Mouse (Mus musculus) embryonic facial prominence, embryonic 12.5 days (tissue): ENCODE results near the gene Casp8. TPM values are rescaled to one million over a fixed set of nuclear protein-coding genes. Genes with fewer than 3 reads are reported as not detected.

Experiments used
- ATAC-seq: fragments of 200-750 bp; cut with Nextera tagmentation; 2 replicates; pipeline ENCODE4 v1.8.0; 2017; ENCODE audit not compliant: insufficient number of reproducible peaks, insufficient read depth, low FRiP score, low TSS enrichment
- H3K27ac ChIP-seq: fragments of 300-500 bp; sonication (generic); 2 replicates; pipeline ENCODE4 v1.5.1; 2016; ENCODE audit warnings: mild to moderate bottlenecking
- H3K27me3 ChIP-seq: fragments of 300-500 bp; sonication (generic); 2 replicates; pipeline ENCODE4 v1.6.1; 2016; ENCODE audit warnings: mild to moderate bottlenecking, moderate library complexity
- H3K36me3 ChIP-seq: fragments of 300-500 bp; sonication (generic); 2 replicates; pipeline ENCODE4 v1.6.1; 2016; ENCODE audit warnings: mild to moderate bottlenecking
- H3K4me1 ChIP-seq: fragments of 300-500 bp; sonication (generic); 2 replicates; pipeline ENCODE4 v1.6.1; 2016
- H3K4me2 ChIP-seq: fragments of 300-500 bp; sonication (generic); replicated peaks from 2 replicates; pipeline ENCODE4 v1.6.1; 2016; ENCODE audit warnings: mild to moderate bottlenecking, moderate library complexity
- H3K4me3 ChIP-seq: fragments of 300-500 bp; sonication (generic); 2 replicates; pipeline ENCODE4 v1.5.1; 2016; ENCODE audit warnings: mild to moderate bottlenecking
- H3K9ac ChIP-seq: fragments of 300-500 bp; sonication (generic); 2 replicates; pipeline ENCODE4 v1.6.1; 2016; ENCODE audit warnings: mild to moderate bottlenecking, moderate library complexity
- H3K9me3 ChIP-seq: fragments of 300-500 bp; sonication (generic); 2 replicates; pipeline ENCODE4 v1.6.1; 2016; ENCODE audit warnings: mild to moderate bottlenecking, moderate library complexity
- WGBS: fragments of 180-500 bp; shearing (Covaris S2); methylation state at CpG from one replicate; pipeline ENCODE4 v1.1.7; 2016; 5-methylcytosine and 5-hydroxymethylcytosine counted together
- polyA plus RNA-seq: library from polyadenylated mRNA; unstranded; fragments of >200 nt; fragmentation: Nextera tagmentation; extraction: Ambion mirVana; gene quantifications from 2 replicates; pipeline ENCODE4 v1.2.1, GENCODE M21; 2016

Gene Casp8
- polyA plus RNA-seq, 1 experiment from 2014 or later: 28.9 TPM

GRCm38 (mm10) chr1:58773280-58773679, 21.9 kb upstream of the Casp8 start:
- no peak overlapping the region for H3K9ac ChIP-seq
- H3K4me1 ChIP-seq: no peaks in the 10 kb centered on the region
- H3K9me3 ChIP-seq: no peaks in the 10 kb centered on the region
- no peak overlapping the region for H3K4me3 ChIP-seq
- H3K27me3 ChIP-seq: no peaks in the 10 kb centered on the region
- no peak overlapping the region for H3K27ac ChIP-seq
- H3K4me2 ChIP-seq: no peak overlapping the region
- ATAC-seq: no peak
- no peaks in the 10 kb centered on the region for H3K36me3 ChIP-seq

DNA sequence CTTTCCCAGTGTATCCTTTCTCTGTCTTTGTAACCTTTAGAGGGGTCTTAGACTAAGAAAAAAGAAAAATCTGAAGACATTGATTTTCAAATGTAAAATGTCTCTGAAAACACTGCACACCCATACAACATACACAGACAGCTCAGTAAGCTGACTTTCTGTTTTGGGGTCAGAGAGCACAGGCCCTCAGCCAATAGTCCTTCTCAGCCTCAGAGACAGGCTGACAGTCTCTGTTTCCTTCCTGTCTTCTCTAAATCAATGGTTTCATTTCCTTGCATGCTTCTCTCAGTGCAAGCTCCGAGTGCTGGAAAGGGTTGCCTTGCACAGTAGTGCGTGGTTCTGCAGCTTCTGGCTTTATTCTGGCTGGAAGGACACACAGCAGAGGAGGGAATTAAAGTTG, 21.3 kb upstream of the Casp8 start:
- WGBS: 67% methylated on average over 2 of the region's 2 CpGs
- H3K9me3 ChIP-seq: no peaks in the 10 kb centered on the region

DNA sequence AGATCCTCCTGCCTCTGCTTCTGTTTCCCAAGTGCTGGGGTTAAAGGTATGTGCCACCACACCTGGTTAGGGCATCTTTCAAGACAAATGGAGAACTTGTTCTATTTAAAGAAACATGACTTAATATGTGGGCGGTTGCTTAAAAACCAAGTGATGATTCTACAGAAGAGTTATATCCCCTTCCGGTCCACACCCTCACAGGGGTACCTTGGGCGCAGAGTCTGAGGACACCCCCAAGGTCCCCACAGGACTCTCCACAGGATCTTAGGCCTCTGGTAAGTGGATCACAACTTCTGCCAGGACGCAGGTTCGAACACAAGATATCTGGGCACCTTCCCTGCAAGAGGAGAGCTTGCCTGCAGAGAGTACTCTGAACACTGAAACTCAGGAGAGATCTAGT, 19.8 kb upstream of the Casp8 start:
- no peak for ATAC-seq
- H3K36me3 ChIP-seq: no peaks in the 10 kb centered on the region
- H3K9me3 ChIP-seq: no peaks in the 10 kb centered on the region
- H3K4me3 ChIP-seq: no peak overlapping the region
- H3K9ac ChIP-seq: no peak overlapping the region
- no peaks in the 10 kb centered on the region for H3K27me3 ChIP-seq
- no peak overlapping the region for H3K4me2 ChIP-seq
- no peak overlapping the region for H3K27ac ChIP-seq
- WGBS: 95% methylated on average over 5 of the region's 5 CpGs
- no peaks in the 10 kb centered on the region for H3K4me1 ChIP-seq

More for the DNA sequence above, 21.3 kb upstream of the Casp8 start:
- Histone ChIP-seq H3K27ac (no peak overlapping the region), H3K27me3 (no peaks in the 10 kb centered on the region), H3K9ac (no peak overlapping the region), H3K4me3 (no peak overlapping the region), H3K4me2 (no peak overlapping the region), H3K4me1 (no peaks in the 10 kb centered on the region), H3K36me3 (no peaks in the 10 kb centered on the region)
- ATAC-seq: no peak

GRCm38 (mm10) chr1:58777583-58777982, 17.6 kb upstream of the Casp8 start:
- no peak overlapping the region for H3K4me2 ChIP-seq
- no peaks in the 10 kb centered on the region for H3K27me3 ChIP-seq
- no peak for ATAC-seq
- H3K4me1 ChIP-seq: no peaks in the 10 kb centered on the region
- no peak overlapping the region for H3K9ac ChIP-seq
- H3K9me3 ChIP-seq: no peaks in the 10 kb centered on the region
- 92% methylated on average over 1 of the region's 1 CpGs for WGBS
- H3K27ac ChIP-seq: no peak overlapping the region
- no peak overlapping the region for H3K4me3 ChIP-seq
- no peaks in the 10 kb centered on the region for H3K36me3 ChIP-seq

- 14% methylated on average over 1 of the region's 1 CpGs for WGBS
- no peaks in the 10 kb centered on the region for H3K4me1 ChIP-seq
- H3K27ac ChIP-seq: no peak overlapping the region
- no peak overlapping the region for H3K4me2 ChIP-seq
- H3K4me3 ChIP-seq: no peak overlapping the region
- H3K9me3 ChIP-seq: no peaks in the 10 kb centered on the region
- ATAC-seq: no peak
- H3K36me3 ChIP-seq: no peaks in the 10 kb centered on the region
- no peak overlapping the region for H3K9ac ChIP-seq
- no peaks in the 10 kb centered on the region for H3K27me3 ChIP-seq
These were observed 16.9 kb upstream of the Casp8 start for GRCm38 (mm10) chr1:58778226-58778625.

- Histone ChIP-seq H3K27me3 (no peaks in the 10 kb centered on the region), H3K9me3 (no peaks in the 10 kb centered on the region), H3K27ac (no peak overlapping the region), H3K36me3 (no peaks in the 10 kb centered on the region), H3K4me2 (no peak overlapping the region), H3K4me1 (no peaks in the 10 kb centered on the region), H3K4me3 (no peak overlapping the region), H3K9ac (no peak overlapping the region)
- WGBS: 95% methylated on average over 2 of the region's 2 CpGs
- ATAC-seq: no peak
These were observed 8.9 kb upstream of the Casp8 start for GRCm38 (mm10) chr1:58786276-58786675.

DNA sequence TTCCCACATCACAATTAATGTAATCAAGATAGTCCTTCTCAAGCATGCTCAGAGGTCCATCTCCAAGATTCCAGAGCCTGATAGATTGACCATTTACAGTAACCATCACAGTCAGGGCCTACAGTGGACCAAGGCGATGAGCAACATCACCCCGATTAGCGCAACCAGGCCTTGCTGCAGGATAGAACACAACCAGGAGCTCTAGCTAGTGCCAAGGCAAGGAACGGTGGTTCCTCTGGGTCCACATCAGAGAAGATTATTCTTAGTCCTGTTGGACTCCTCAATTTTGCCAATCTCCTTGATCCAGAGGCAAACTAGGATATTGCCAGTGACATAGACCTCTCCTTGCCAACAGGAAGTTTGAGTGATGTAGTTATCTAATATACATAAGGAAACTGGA, 6.8 kb upstream of the Casp8 start:
- ATAC-seq: no peak
- 97% methylated on average over 4 of the region's 4 CpGs for WGBS

GRCm38 (mm10) chr1:58794705-58795104, 469 bp upstream of the Casp8 start:
- Histone ChIP-seq H3K9me3 (no peaks in the 10 kb centered on the region), H3K4me3 (peak overlapping the region; percentile 55; the same call in 1 of the 2 replicates), H3K27me3 (no peaks in the 10 kb centered on the region), H3K9ac (peak overlapping the region; percentile 74; the same call in 1 of the 2 replicates), H3K4me1 (peaks cover 3% of the 10 kb centered on the region; the same call in 1 of the 2 replicates), H3K27ac (peak overlapping the region; percentile 55; the same call in 1 of the 2 replicates), H3K36me3 (0 out of 2 replicates have a peak, but pooled peaks cover 7% of the 10 kb centered on the region), H3K4me2 (peak overlapping the region; percentile 71)
- ATAC-seq: no peak
- WGBS: 51% methylated on average over 2 of the region's 2 CpGs

More for the DNA sequence above, 6.8 kb upstream of the Casp8 start:
- Histone ChIP-seq H3K9ac (no peak overlapping the region), H3K4me1 (no peaks in the 10 kb centered on the region), H3K4me3 (no peak overlapping the region), H3K27ac (no peak overlapping the region), H3K9me3 (no peaks in the 10 kb centered on the region), H3K27me3 (no peaks in the 10 kb centered on the region), H3K4me2 (no peak overlapping the region), H3K36me3 (no peaks in the 10 kb centered on the region)

- Histone ChIP-seq H3K36me3 (0 out of 2 replicates have a peak, but pooled peaks cover 7% of the 10 kb centered on the region), H3K27ac (peak overlapping the region; percentile 55; the same call in 1 of the 2 replicates), H3K4me2 (peak overlapping the region; percentile 71), H3K4me3 (peak overlapping the region; percentile 55), H3K9me3 (no peaks in the 10 kb centered on the region), H3K9ac (peak overlapping the region; percentile 74), H3K27me3 (no peaks in the 10 kb centered on the region), H3K4me1 (peaks cover 3% of the 10 kb centered on the region; the same call in 1 of the 2 replicates)
- ATAC-seq: no peak
- 0% methylated on average over 3 of the region's 3 CpGs for WGBS
These were observed 837 bp downstream of the Casp8 start for GRCm38 (mm10) chr1:58796059-58796363.

DNA sequence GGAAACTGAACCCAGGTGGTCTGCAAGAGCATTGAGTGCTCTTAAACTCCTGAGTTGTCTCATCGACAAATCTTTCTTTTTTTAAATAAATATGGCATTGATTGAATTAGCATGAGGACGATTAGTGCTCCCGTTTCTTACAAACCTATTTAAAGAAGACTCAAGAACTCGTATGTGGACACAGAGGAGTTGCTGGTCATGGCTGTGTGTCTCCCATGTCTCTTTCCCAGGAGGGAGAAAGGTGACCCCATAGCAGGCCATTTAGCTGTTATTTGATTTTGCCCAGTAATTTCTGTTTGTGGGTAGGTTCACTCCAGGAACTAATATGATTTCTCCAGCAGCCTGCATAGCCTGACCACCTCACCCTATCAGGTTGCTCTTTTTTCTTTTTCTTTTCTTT, 1.7 kb downstream of the Casp8 start:
- 0 out of 2 replicates have a peak overlapping the region, but pooled peaks have one; percentile 9 for H3K4me3 ChIP-seq
- 53% methylated on average over 4 of the region's 4 CpGs for WGBS
- 0 out of 2 replicates have a peak, but pooled peaks cover 7% of the 10 kb centered on the region for H3K36me3 ChIP-seq
- peaks cover 3% of the 10 kb centered on the region; the same call in 1 of the 2 replicates for H3K4me1 ChIP-seq
- ATAC-seq: no peak
- H3K27me3 ChIP-seq: no peaks in the 10 kb centered on the region
- no peak overlapping the region for H3K27ac ChIP-seq
- no peak overlapping the region for H3K4me2 ChIP-seq
- H3K9ac ChIP-seq: no peak overlapping the region
- H3K9me3 ChIP-seq: no peaks in the 10 kb centered on the region

- WGBS: 77% methylated on average over 2 of the region's 2 CpGs
- no peak overlapping the region for H3K9ac ChIP-seq
- no peaks in the 10 kb centered on the region for H3K27me3 ChIP-seq
- H3K4me1 ChIP-seq: peaks cover 3% of the 10 kb centered on the region; the same call in 1 of the 2 replicates
- no peak for ATAC-seq
- 0 out of 2 replicates have a peak, but pooled peaks cover 7% of the 10 kb centered on the region for H3K36me3 ChIP-seq
- H3K4me3 ChIP-seq: no peak overlapping the region
- H3K9me3 ChIP-seq: no peaks in the 10 kb centered on the region
- H3K27ac ChIP-seq: no peak overlapping the region
- no peak overlapping the region for H3K4me2 ChIP-seq
These were observed 2.2 kb downstream of the Casp8 start for GRCm38 (mm10) chr1:58797370-58797769.

GRCm38 (mm10) chr1:58798911-58799310, 3.7 kb downstream of the Casp8 start:
- Histone ChIP-seq H3K27ac (no peak overlapping the region), H3K36me3 (0 out of 2 replicates have a peak, but pooled peaks cover 7% of the 10 kb centered on the region), H3K4me2 (no peak overlapping the region), H3K9ac (no peak overlapping the region), H3K4me3 (no peak overlapping the region), H3K4me1 (peaks cover 3% of the 10 kb centered on the region; the same call in 1 of the 2 replicates), H3K9me3 (no peaks in the 10 kb centered on the region), H3K27me3 (no peaks in the 10 kb centered on the region)
- 93% methylated on average over 4 of the region's 4 CpGs for WGBS
- no peak for ATAC-seq
